Mouse (Mus musculus): Measurements from ENCODE around the gene Rrp8.

DNA sequence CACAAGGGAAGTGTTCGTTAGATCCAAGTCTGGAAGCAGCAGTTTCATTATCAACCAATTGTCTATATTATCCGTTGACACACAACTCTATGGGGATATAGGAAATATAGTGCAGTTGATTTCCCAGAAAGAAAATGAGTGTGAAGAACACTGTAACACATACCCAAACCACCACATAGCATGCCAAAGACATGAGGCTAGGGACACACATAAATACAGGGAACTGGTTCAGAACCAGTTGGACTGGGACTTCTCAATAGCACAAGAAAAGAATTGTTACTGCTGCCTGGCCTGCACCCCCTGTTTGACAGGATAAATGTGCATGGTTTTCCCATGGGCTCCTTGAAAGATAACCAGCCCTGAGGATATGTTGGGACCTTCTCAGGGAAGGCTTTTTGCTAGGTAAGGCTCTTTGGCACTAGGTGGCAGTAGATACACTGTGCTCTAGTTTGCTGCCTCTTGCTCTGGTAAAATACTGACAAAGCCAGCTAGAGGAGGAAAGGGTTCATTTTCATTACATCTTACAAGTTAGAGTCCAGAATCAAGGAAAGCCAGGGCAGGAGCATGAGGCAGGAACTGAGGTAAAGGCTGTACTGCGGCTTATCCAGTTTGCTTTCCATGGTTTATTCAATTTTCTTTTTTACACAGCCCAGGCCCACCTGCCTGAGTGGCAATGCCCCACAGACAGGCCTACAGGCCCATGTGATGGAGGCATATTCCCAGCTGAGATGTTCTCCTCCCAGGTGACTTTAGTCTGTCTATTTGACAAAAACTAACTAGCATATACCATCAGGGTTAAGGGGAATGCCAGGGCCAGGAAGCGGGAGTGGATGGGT is 10.8 kb downstream of the Rrp8 start:
- TF ChIP-seq CTCF (IDR thresholded peaks at IDR 0.05; ENCODE audit: extremely low read depth, insufficient read depth, low read length) (peak; percentile 80), POLR2A (IDR thresholded peaks at IDR 0.05; ENCODE audit: extremely low read depth, insufficient read depth, low read length) (no peak)
